Mouse (Mus musculus) heart, adult 2 months (tissue): ENCODE measurements at regions not wholly inside any gene's neighbourhood (a gene's known extent, or its start where the extent isn't known, plus 50 kb on each side); places are given as distances from the start of the nearest gene placed in this dataset.

Experiments used
- CTCF ChIP-seq: fragments of 200-600 bp; IDR thresholded peaks from 2 replicates; pipeline ENCODE4 v1.8.1; 2022; ENCODE audit warnings: antibody characterized with exemption, mild to moderate bottlenecking, moderate library complexity
- EP300 ChIP-seq: fragments of 200-500 bp; IDR thresholded peaks from 2 replicates; pipeline ENCODE4 v1.6.1; 2011; ENCODE audit warnings: low read depth, low read length, control low read depth; ENCODE audit not compliant: insufficient read depth
- POLR2A ChIP-seq: fragments of 200-500 bp; IDR thresholded peaks from 2 replicates; pipeline ENCODE4 v1.6.1; 2011; ENCODE audit warnings: mild to moderate bottlenecking, low read depth, low read length, control low read depth; ENCODE audit not compliant: insufficient read depth

GRCm38 (mm10) chr5:132956184-132956583, 413.0 kb upstream of the Auts2 start:
- no peak for TF ChIP-seq CTCF
- no peak for TF ChIP-seq POLR2A
- no peak for TF ChIP-seq EP300
